Mouse (Mus musculus) kidney, embryonic 15.5 days (tissue): ENCODE measurements around the gene Frem1. TPM values are rescaled to one million over a fixed set of nuclear protein-coding genes. Genes with fewer than 3 reads are reported as not detected.

Experiments
- ATAC-seq: fragments of 200-750 bp; cut with Nextera tagmentation; replicated peaks from 2 replicates; pipeline ENCODE4 v1.8.0; 2017; ENCODE audit warnings: moderate TSS enrichment; ENCODE audit not compliant: low FRiP score
- H3K27ac ChIP-seq: fragments of 300-500 bp; sonication (generic); 2 replicates; pipeline ENCODE4 v1.5.1; 2015; ENCODE audit warnings: mild to moderate bottlenecking, inconsistent platforms
- H3K27me3 ChIP-seq: fragments of 300-500 bp; sonication (generic); 2 replicates; pipeline ENCODE4 v1.6.1; 2015; ENCODE audit warnings: inconsistent platforms
- H3K36me3 ChIP-seq: fragments of 300-500 bp; sonication (generic); 2 replicates; pipeline ENCODE4 v1.6.1; 2015; ENCODE audit warnings: inconsistent platforms
- H3K4me1 ChIP-seq: fragments of 300-500 bp; sonication (generic); 2 replicates; pipeline ENCODE4 v1.6.1; 2015; ENCODE audit warnings: inconsistent platforms
- H3K4me2 ChIP-seq: fragments of 300-500 bp; sonication (generic); 2 replicates; pipeline ENCODE4 v1.6.1; 2015; ENCODE audit warnings: moderate library complexity, mild to moderate bottlenecking, inconsistent platforms
- H3K4me3 ChIP-seq: fragments of 300-500 bp; sonication (generic); replicated peaks from 2 replicates; pipeline ENCODE4 v1.5.1; 2015; ENCODE audit warnings: mild to moderate bottlenecking, inconsistent platforms
- H3K9ac ChIP-seq: fragments of 300-500 bp; sonication (generic); 2 replicates; pipeline ENCODE4 v1.6.1; 2015; ENCODE audit warnings: mild to moderate bottlenecking, inconsistent platforms
- H3K9me3 ChIP-seq: fragments of 300-500 bp; sonication (generic); replicated peaks from 2 replicates; pipeline ENCODE4 v1.6.1; 2016; ENCODE audit warnings: inconsistent platforms
- WGBS: fragments of 180-500 bp; shearing (Covaris S2); methylation state at CpG from one replicate; pipeline ENCODE4 v1.1.7; 2015; ENCODE audit warnings: mixed read lengths; 5-methylcytosine and 5-hydroxymethylcytosine counted together
- polyA plus RNA-seq: library from polyadenylated mRNA; unstranded; fragments of >200 nt; fragmentation: Nextera tagmentation; extraction: Ambion mirVana; gene quantifications from 2 replicates; pipeline ENCODE4 v1.2.1, GENCODE M21; 2015

Gene Frem1
- polyA plus RNA-seq, 1 experiment from 2014 or later, result 24.3 TPM

DNA sequence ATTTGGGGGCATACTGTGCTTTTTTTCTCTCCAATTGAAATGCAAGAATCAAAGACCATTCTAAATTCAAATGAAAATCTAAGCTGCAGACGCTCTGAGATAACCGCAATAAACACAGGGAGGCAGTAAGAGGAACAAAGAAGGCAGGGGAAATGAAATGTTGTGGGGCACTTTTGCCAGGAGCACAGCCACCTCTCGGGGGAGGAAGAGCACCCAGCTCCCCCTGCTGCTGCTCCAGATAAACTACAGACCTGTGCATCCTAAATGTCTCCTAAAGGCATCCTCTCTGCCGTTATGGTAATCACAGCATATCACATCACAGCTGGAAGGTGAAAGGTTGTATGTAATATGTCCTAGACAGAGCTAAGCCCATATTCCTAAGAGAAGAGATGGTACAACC lies 98.1 kb downstream of the Frem1 start:
- 50% methylated on average over 4 of the region's 4 CpGs for WGBS
- Histone ChIP-seq H3K9me3 (no peaks in the 10 kb centered on the region), H3K4me3 (no peak overlapping the region), H3K36me3 (peaks cover 44% of the 10 kb centered on the region), H3K27me3 (no peaks in the 10 kb centered on the region), H3K9ac (no peak overlapping the region), H3K27ac (no peak overlapping the region), H3K4me2 (no peak overlapping the region), H3K4me1 (no peaks in the 10 kb centered on the region)
- ATAC-seq, result no peak

DNA sequence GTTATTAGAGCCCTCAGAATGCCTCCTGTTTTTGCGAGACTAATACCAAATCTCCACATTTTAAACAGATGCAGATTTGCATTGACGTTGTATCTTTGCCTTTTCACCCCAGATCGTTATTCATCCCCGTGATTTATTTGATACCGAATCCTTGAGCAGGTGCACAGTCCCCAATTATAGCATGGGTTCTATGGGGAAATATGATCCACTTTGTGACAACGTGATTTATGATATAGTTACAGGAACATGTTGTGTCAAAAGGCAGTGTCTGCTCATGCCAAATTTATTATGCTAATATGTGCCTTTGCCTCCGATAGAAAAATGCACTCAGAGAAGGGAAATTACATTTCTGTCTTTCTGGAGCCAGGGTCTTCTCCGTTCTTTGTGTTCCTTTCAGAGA lies 102.6 kb downstream of the Frem1 start:
- Histone ChIP-seq H3K36me3 (peaks cover 37% of the 10 kb centered on the region), H3K9ac (no peak overlapping the region), H3K27ac (no peak overlapping the region), H3K9me3 (no peaks in the 10 kb centered on the region), H3K4me3 (no peak overlapping the region), H3K4me1 (no peaks in the 10 kb centered on the region), H3K4me2 (no peak overlapping the region), H3K27me3 (no peaks in the 10 kb centered on the region)
- 61% methylated on average over 8 of the region's 8 CpGs for WGBS
- ATAC-seq, result no peak

DNA sequence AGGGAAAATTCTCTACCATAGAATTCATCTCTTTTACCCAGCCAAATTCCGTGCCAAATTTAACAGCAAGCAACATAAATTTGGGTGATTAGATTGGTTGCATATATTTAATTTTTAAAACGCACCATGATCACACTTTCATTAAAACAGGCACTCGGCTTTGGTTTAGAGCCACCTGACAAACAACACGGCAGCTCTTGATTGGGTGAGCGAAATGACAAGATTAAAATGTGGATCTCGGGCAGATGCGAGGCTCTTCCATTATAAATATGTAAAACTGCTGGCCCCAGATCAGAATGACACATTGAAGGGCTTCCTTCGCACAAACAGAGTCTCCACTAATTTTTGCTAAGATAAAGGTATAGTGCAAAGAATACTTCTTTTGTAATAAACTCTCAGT lies 105.4 kb downstream of the Frem1 start:
- Histone ChIP-seq H3K27me3 (no peaks in the 10 kb centered on the region), H3K9me3 (no peaks in the 10 kb centered on the region), H3K9ac (no peak overlapping the region), H3K36me3 (peaks cover 37% of the 10 kb centered on the region), H3K4me2 (no peak overlapping the region), H3K4me3 (no peak overlapping the region), H3K27ac (no peak overlapping the region), H3K4me1 (no peaks in the 10 kb centered on the region)
- ATAC-seq, result no peak
- 89% methylated on average over 8 of the region's 8 CpGs for WGBS

DNA sequence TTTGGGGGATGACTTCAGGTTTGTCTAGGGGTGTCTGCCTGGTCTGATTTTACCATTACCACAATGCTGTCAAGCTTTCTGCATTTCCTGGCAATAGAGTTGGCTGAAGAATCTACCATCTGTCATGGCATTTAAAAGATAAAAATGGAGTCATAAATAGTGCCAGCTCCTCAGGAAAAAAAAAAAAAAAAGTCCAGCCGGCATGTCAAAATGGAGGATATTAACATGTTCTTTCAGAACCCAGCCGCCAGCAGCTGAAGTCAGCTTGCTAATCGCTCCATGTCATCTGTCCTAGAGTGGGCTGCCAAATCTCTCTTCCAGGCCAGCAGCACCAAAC lies 105.9 kb downstream of the Frem1 start:
- Histone ChIP-seq H3K4me3 (no peak overlapping the region), H3K9ac (no peak overlapping the region), H3K9me3 (no peaks in the 10 kb centered on the region), H3K27ac (no peak overlapping the region), H3K4me1 (no peaks in the 10 kb centered on the region), H3K36me3 (peaks cover 42% of the 10 kb centered on the region), H3K4me2 (no peak overlapping the region), H3K27me3 (no peaks in the 10 kb centered on the region)
- ATAC-seq, result no peak
- WGBS, result 79% methylated on average over 3 of the region's 3 CpGs

DNA sequence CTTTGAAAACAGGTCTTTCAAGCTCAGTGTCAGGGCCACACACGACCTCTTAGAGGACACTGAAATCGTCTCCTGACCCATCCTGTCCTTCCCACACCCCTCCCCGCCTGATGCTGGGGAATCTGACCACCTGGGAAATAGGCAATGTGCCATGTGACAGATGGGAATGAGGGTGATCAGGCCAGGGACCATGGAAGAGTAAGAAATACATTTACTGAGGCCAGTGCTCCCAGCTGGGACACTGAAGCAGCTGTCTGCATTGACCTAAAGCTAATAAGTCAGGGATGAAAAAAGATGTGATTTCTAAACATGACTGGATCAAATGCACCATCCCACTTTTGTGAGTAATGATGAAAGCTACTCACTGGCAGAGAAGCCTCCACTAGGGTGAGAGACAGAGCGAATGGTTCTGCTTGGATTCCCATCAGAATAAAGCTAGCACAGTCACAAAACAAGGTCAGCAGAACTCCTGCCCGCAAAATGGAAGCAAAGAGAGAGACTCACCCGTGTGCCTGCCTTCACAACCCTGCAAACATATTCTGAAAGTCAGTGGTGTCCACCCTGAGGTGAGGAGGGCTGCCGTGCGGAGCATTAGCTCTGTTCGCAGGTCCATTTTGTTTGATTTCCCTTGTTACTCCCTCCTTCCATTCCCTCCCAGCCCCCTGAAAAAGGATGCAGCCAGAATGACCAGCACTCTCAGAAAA lies 106.4 kb downstream of the Frem1 start:
- Histone ChIP-seq H3K4me2 (no peak overlapping the region), H3K36me3 (peaks cover 47% of the 10 kb centered on the region), H3K4me1 (no peaks in the 10 kb centered on the region), H3K4me3 (no peak overlapping the region), H3K9me3 (no peaks in the 10 kb centered on the region), H3K27me3 (no peaks in the 10 kb centered on the region), H3K27ac (no peak overlapping the region), H3K9ac (no peak overlapping the region)
- WGBS, result 83% methylated on average over 9 of the region's 9 CpGs
- no peak for ATAC-seq

DNA sequence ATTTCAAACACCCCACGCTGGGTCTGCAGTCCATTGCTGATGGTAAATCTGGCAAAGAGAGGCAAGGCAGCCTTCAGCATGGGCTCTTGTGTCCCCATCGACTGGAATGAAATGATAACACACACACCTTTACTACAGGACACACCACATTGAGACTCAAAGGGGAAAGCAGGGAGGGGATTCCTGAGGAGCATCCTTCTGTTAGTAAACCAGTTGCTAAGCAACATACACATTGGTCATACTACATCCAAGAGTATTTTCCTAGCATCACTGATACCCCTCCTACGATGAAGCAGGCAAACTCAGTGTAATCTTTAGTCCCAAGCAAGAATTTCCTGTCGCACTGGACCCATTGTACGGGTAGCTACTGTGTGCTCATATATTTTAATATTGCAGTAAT lies 111.5 kb downstream of the Frem1 start:
- H3K9ac ChIP-seq, result no peak overlapping the region
- H3K4me3 ChIP-seq, result no peak overlapping the region
- H3K36me3 ChIP-seq, result peaks cover 62% of the 10 kb centered on the region
- WGBS, result 82% methylated on average over 5 of the region's 5 CpGs
- no peak; the same call in 1 of the 2 replicates for ATAC-seq
- H3K27ac ChIP-seq, result no peak overlapping the region
- H3K4me2 ChIP-seq, result no peak overlapping the region
- no peaks in the 10 kb centered on the region for H3K27me3 ChIP-seq
- H3K9me3 ChIP-seq, result no peaks in the 10 kb centered on the region
- H3K4me1 ChIP-seq, result no peaks in the 10 kb centered on the region

DNA sequence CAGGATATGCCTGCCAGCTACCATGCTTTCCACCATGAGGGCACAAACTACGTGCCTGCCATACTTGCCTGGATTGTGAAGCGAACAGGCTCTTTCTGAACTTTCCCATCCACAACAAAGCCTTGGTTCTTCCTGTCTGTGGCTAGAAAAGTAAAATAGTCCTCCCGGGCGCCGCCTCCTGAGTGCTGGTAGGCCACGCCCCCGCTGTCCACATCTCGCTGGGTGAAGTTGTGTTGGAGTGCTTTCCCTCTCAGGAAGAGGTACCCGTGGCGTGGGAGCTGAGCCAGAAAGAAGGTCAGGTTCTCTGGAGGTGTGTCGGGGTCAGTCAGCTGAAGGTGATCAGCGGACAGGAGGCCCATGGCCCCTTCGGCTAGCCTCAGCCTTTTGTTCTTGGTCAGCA lies 111.9 kb downstream of the Frem1 start:
- H3K36me3 ChIP-seq, result peaks cover 61% of the 10 kb centered on the region
- WGBS, result 74% methylated on average over 13 of the region's 13 CpGs
- no peak overlapping the region for H3K4me2 ChIP-seq
- peak; percentile 12; the same call in 1 of the 2 replicates for ATAC-seq
- H3K9me3 ChIP-seq, result no peaks in the 10 kb centered on the region
- no peak overlapping the region for H3K27ac ChIP-seq
- H3K9ac ChIP-seq, result no peak overlapping the region
- no peaks in the 10 kb centered on the region for H3K27me3 ChIP-seq
- H3K4me3 ChIP-seq, result no peak overlapping the region
- no peaks in the 10 kb centered on the region for H3K4me1 ChIP-seq

DNA sequence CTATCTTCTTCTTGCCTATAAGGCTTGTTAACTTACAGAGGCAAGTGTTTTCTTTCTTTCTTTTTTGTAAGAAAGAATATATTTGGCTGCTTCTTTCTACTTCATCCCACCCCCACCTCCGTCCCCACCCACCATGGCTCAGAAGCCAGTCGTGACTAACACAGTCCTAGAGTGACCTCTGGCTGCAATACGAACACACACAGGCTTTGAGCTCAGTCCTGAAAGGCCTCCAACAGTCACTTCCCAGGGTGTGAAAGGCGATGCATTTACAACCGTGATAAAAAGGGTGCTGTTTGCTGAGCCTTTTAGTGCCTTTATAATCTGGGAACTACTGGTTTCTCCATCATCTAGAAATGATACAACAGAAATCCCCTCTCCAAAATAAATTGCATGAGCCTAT lies 117.8 kb downstream of the Frem1 start:
- no peaks in the 10 kb centered on the region for H3K4me1 ChIP-seq
- peaks cover 40% of the 10 kb centered on the region for H3K36me3 ChIP-seq
- no peaks in the 10 kb centered on the region for H3K9me3 ChIP-seq
- H3K27me3 ChIP-seq, result no peaks in the 10 kb centered on the region
- no peak overlapping the region for H3K9ac ChIP-seq
- H3K27ac ChIP-seq, result no peak overlapping the region
- H3K4me3 ChIP-seq, result no peak overlapping the region
- 17% methylated on average over 5 of the region's 5 CpGs for WGBS
- ATAC-seq, result peak; percentile 87
- H3K4me2 ChIP-seq, result peak overlapping the region; percentile 24; the same call in 1 of the 2 replicates

DNA sequence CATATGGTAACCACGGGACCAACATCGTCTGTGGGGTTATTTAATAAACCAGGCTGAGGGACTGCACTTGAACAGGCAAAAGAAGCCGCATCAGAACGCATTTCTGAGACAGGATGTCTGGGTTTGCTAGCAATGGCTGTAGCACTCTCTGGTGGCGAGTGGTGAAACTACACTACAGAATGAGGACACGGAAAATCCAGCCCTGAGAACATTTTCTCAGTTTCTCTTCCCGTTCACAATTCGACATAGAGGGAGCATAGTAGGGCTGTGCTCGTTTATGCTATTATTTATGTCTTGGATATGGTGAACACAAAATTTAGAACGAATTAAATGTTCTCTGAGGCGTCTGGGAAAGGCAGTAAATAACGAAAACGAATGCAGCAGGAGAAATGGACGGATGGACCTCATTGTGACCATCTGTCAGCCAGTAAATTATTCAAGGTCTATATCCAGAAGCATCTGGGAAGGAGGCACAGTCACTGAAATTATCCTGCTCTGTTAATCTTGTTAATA lies 118.4 kb downstream of the Frem1 start:
- no peak overlapping the region for H3K9ac ChIP-seq
- H3K4me3 ChIP-seq, result peak overlapping the region; percentile 9
- peaks cover 35% of the 10 kb centered on the region for H3K36me3 ChIP-seq
- no peak overlapping the region for H3K27ac ChIP-seq
- H3K27me3 ChIP-seq, result no peaks in the 10 kb centered on the region
- peak overlapping the region; percentile 24; the same call in 1 of the 2 replicates for H3K4me2 ChIP-seq
- H3K9me3 ChIP-seq, result no peaks in the 10 kb centered on the region
- ATAC-seq, result 0 out of 2 replicates have a peak, but pooled peaks have one; percentile 36
- WGBS, result 14% methylated on average over 14 of the region's 14 CpGs
- H3K4me1 ChIP-seq, result no peaks in the 10 kb centered on the region

DNA sequence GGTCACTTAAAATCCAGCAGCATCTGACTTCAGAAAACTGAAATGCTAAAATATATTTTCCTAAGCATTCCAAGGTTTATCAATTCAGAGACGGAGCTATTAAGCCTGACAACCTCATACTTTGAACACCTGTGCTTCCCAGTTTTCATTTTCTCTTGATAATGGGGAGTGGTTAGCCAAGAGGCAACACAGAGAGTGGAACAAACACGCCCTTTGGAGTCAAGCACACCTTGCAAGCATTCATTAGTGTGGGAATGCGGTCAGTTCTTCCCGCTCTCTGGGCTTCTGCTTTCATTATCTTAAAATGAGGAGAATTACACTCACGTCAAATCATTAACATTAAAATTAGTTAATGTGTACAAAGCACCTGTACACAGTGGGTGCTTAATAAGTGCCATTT lies 122.1 kb downstream of the Frem1 start:
- ATAC-seq, result no peak
- H3K4me2 ChIP-seq, result no peak overlapping the region
- no peaks in the 10 kb centered on the region for H3K4me1 ChIP-seq
- H3K27ac ChIP-seq, result no peak overlapping the region
- H3K4me3 ChIP-seq, result no peak overlapping the region
- no peaks in the 10 kb centered on the region for H3K27me3 ChIP-seq
- no peak overlapping the region for H3K9ac ChIP-seq
- H3K9me3 ChIP-seq, result no peaks in the 10 kb centered on the region
- H3K36me3 ChIP-seq, result peaks cover 24% of the 10 kb centered on the region
- 84% methylated on average over 5 of the region's 5 CpGs for WGBS

DNA sequence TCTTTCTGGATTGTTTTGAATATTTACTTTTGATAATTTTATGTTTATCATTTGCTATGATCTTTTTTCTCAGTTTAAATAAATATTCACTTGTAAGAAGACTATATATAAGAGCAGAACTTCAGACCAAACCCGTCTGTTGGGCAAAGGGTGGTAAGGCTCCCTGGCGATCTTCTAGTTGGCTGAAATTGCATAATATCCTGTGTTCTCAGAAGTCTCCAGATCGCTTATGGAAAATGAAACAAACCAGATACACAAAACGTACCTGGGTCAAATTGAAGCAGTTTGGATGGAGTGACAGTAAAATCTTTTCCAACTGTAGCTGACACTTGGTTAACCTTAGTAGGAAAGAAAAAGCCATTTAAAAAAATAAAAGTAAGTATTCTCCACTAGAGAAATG lies 130.2 kb downstream of the Frem1 start:
- ATAC-seq, result no peak
- Histone ChIP-seq H3K27ac (no peak overlapping the region), H3K4me2 (no peak overlapping the region), H3K4me3 (no peak overlapping the region), H3K27me3 (no peaks in the 10 kb centered on the region), H3K4me1 (no peaks in the 10 kb centered on the region), H3K9me3 (no peaks in the 10 kb centered on the region), H3K36me3 (peaks cover 29% of the 10 kb centered on the region), H3K9ac (no peak overlapping the region)
- WGBS, result 91% methylated on average over 4 of the region's 4 CpGs

DNA sequence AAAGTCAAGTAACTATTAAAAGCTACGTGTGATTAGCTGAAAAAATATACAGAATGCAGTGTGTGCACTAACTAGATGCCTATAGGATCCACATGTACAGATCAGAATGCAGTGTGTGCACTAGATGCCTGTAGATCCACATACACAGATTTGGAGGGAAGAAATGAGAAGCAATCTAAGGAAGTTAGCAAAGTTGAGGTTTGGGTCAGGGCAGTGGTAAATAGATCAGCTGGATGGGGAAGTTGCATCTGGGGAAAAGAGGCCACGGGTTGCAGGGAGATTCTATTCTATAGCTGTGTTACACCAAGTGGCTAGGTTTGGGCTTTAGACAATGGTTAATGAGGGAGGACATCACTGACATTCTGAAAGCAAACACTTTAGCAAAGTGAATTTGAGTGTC lies 133.5 kb downstream of the Frem1 start:
- Histone ChIP-seq H3K36me3 (peaks cover 29% of the 10 kb centered on the region), H3K4me1 (no peaks in the 10 kb centered on the region), H3K4me2 (no peak overlapping the region), H3K27me3 (no peaks in the 10 kb centered on the region), H3K9ac (no peak overlapping the region), H3K27ac (no peak overlapping the region), H3K9me3 (no peaks in the 10 kb centered on the region), H3K4me3 (no peak overlapping the region)
- no peak for ATAC-seq
- WGBS, result 75% methylated on average over 2 of the region's 2 CpGs

DNA sequence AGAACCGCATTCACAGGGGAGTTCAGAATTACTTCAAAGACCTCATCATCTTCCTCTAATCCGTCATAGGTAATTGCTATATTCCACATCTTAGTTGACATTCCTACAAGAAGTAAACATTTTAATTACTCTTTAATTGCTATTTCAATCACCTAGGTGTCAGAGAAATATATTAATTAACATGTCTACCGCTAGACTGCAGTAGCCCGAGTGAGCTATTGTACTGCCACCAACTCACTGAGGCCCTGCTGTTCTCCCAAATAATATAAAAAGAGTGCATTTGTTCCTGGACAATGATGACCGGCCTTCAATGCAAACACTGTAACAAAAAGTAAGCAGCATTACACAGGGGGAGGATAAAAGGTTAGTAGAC lies 135.5 kb downstream of the Frem1 start:
- WGBS, result 42% methylated on average over 5 of the region's 5 CpGs
- no peak for ATAC-seq

More for the DNA sequence above, 135.5 kb downstream of the Frem1 start:
- Histone ChIP-seq H3K27me3 (no peaks in the 10 kb centered on the region), H3K9me3 (no peaks in the 10 kb centered on the region), H3K36me3 (peaks cover 35% of the 10 kb centered on the region), H3K4me3 (no peak overlapping the region), H3K27ac (no peak overlapping the region), H3K9ac (no peak overlapping the region), H3K4me2 (no peak overlapping the region), H3K4me1 (no peaks in the 10 kb centered on the region)
